Mouse (Mus musculus) hindbrain, embryonic 12.5 days (tissue): ENCODE measurements around the gene Zfhx2. TPM values are rescaled to one million over a fixed set of nuclear protein-coding genes. Genes with fewer than 3 reads are reported as not detected.

Experiments used
- ATAC-seq: fragments of 200-750 bp; cut with Nextera tagmentation; 2 replicates; pipeline ENCODE4 v1.8.0; 2017; ENCODE audit warnings: moderate TSS enrichment; ENCODE audit not compliant: low FRiP score
- H3K27ac ChIP-seq: fragments of 300-500 bp; sonication (generic); 2 replicates; pipeline ENCODE4 v1.5.1; 2016; ENCODE audit warnings: mild to moderate bottlenecking
- H3K27me3 ChIP-seq: fragments of 300-500 bp; sonication (generic); 2 replicates; pipeline ENCODE4 v1.6.1; 2016; ENCODE audit warnings: mild to moderate bottlenecking
- H3K36me3 ChIP-seq: fragments of 300-500 bp; sonication (generic); 2 replicates; pipeline ENCODE4 v1.6.1; 2016; ENCODE audit warnings: mild to moderate bottlenecking
- H3K4me1 ChIP-seq: fragments of 300-500 bp; sonication (generic); 2 replicates; pipeline ENCODE4 v1.6.1; 2016
- H3K4me2 ChIP-seq: fragments of 300-500 bp; sonication (generic); replicated peaks from 2 replicates; pipeline ENCODE4 v1.6.1; 2016; ENCODE audit warnings: mild to moderate bottlenecking
- H3K4me3 ChIP-seq: fragments of 300-500 bp; sonication (generic); 2 replicates; pipeline ENCODE4 v1.5.1; 2016; ENCODE audit warnings: mild to moderate bottlenecking
- H3K9ac ChIP-seq: fragments of 300-500 bp; sonication (generic); 2 replicates; pipeline ENCODE4 v1.6.1; 2016; ENCODE audit warnings: mild to moderate bottlenecking, moderate library complexity
- H3K9me3 ChIP-seq: fragments of 300-500 bp; sonication (generic); replicated peaks from 2 replicates; pipeline ENCODE4 v1.6.1; 2016; ENCODE audit warnings: mild to moderate bottlenecking
- WGBS: fragments of 180-500 bp; shearing (Covaris S2); methylation state at CpG from one replicate; pipeline ENCODE4 v1.1.7; 2016; 5-methylcytosine and 5-hydroxymethylcytosine counted together
- polyA plus RNA-seq: library from polyadenylated mRNA; unstranded; fragments of >200 nt; fragmentation: Nextera tagmentation; extraction: Ambion mirVana; gene quantifications from 2 replicates; pipeline ENCODE4 v1.2.1, GENCODE M21; 2016

Gene Zfhx2
- polyA plus RNA-seq, 1 experiment from 2014 or later, result 30.9 TPM

GRCm38 (mm10) chr14:55104365-55104764 is 12.2 kb upstream of the Zfhx2 start:
- Histone ChIP-seq H3K4me2 (no peak overlapping the region), H3K36me3 (no peaks in the 10 kb centered on the region), H3K9ac (no peak overlapping the region), H3K4me3 (no peak overlapping the region), H3K4me1 (peaks cover 32% of the 10 kb centered on the region), H3K27me3 (0 out of 2 replicates have a peak, but pooled peaks cover under 1% of the 10 kb centered on the region), H3K27ac (no peak overlapping the region), H3K9me3 (no peaks in the 10 kb centered on the region)
- no peak for ATAC-seq
- 86% methylated on average over 18 of the region's 18 CpGs for WGBS

GRCm38 (mm10) chr14:55102253-55102785 is 10.2 kb upstream of the Zfhx2 start:
- ATAC-seq, result no peak
- Histone ChIP-seq H3K4me1 (peaks cover 20% of the 10 kb centered on the region), H3K27me3 (no peaks in the 10 kb centered on the region), H3K27ac (no peak overlapping the region), H3K4me2 (no peak overlapping the region), H3K36me3 (no peaks in the 10 kb centered on the region), H3K9me3 (no peaks in the 10 kb centered on the region), H3K4me3 (no peak overlapping the region), H3K9ac (no peak overlapping the region)
- 83% methylated on average over 15 of the region's 15 CpGs for WGBS

- Histone ChIP-seq H3K9me3 (no peaks in the 10 kb centered on the region), H3K27ac (no peak overlapping the region), H3K36me3 (no peaks in the 10 kb centered on the region), H3K4me2 (no peak overlapping the region), H3K4me1 (peaks cover 28% of the 10 kb centered on the region), H3K9ac (no peak overlapping the region), H3K27me3 (no peaks in the 10 kb centered on the region), H3K4me3 (no peak overlapping the region)
- ATAC-seq, result no peak
- WGBS, result 46% methylated on average over 4 of the region's 4 CpGs
Measured at GRCm38 (mm10) chr14:55101592-55101991, 9.5 kb upstream of the Zfhx2 start.

GRCm38 (mm10) chr14:55098067-55098466 is 5.9 kb upstream of the Zfhx2 start:
- Histone ChIP-seq H3K9me3 (no peaks in the 10 kb centered on the region), H3K9ac (no peak overlapping the region), H3K36me3 (no peaks in the 10 kb centered on the region), H3K27ac (peak overlapping the region; percentile 74; the same call in 1 of the 2 replicates), H3K4me3 (no peak overlapping the region), H3K4me1 (peaks cover 31% of the 10 kb centered on the region), H3K27me3 (no peaks in the 10 kb centered on the region), H3K4me2 (no peak overlapping the region)
- no peak for ATAC-seq
- 71% methylated on average over 4 of the region's 4 CpGs for WGBS

- 68% methylated on average over 10 of the region's 10 CpGs for WGBS
- Histone ChIP-seq H3K9ac (peak overlapping the region; percentile 51; the same call in 1 of the 2 replicates), H3K4me3 (no peak overlapping the region), H3K9me3 (no peaks in the 10 kb centered on the region), H3K27me3 (no peaks in the 10 kb centered on the region), H3K4me2 (peak overlapping the region; percentile 38; the same call in 1 of the 2 replicates), H3K36me3 (no peaks in the 10 kb centered on the region), H3K27ac (peak overlapping the region; percentile 74), H3K4me1 (peaks cover 31% of the 10 kb centered on the region)
- ATAC-seq, result no peak
Measured at GRCm38 (mm10) chr14:55097646-55098045, 5.5 kb upstream of the Zfhx2 start.

- Histone ChIP-seq H3K4me2 (peak overlapping the region; percentile 38), H3K27ac (peak overlapping the region; percentile 74), H3K9ac (peak overlapping the region; percentile 51), H3K4me1 (peaks cover 31% of the 10 kb centered on the region), H3K36me3 (no peaks in the 10 kb centered on the region), H3K9me3 (no peaks in the 10 kb centered on the region), H3K4me3 (no peak overlapping the region), H3K27me3 (no peaks in the 10 kb centered on the region)
- no peak for ATAC-seq
- WGBS, result 52% methylated on average over 9 of the region's 9 CpGs
Measured at GRCm38 (mm10) chr14:55096573-55097087, 4.5 kb upstream of the Zfhx2 start.

GRCm38 (mm10) chr14:55095671-55096070 is 3.5 kb upstream of the Zfhx2 start:
- 0 out of 2 replicates have a peak overlapping the region, but pooled peaks have one; percentile 17 for H3K27ac ChIP-seq
- H3K9ac ChIP-seq, result peak overlapping the region; percentile 55; the same call in 1 of the 2 replicates
- H3K4me3 ChIP-seq, result peak overlapping the region; percentile 59
- H3K36me3 ChIP-seq, result no peaks in the 10 kb centered on the region
- H3K27me3 ChIP-seq, result no peaks in the 10 kb centered on the region
- H3K4me2 ChIP-seq, result peak overlapping the region; percentile 72
- WGBS, result 67% methylated on average over 12 of the region's 12 CpGs
- no peaks in the 10 kb centered on the region for H3K9me3 ChIP-seq
- ATAC-seq, result no peak
- peaks cover 35% of the 10 kb centered on the region for H3K4me1 ChIP-seq

GRCm38 (mm10) chr14:55095263-55095662 is 3.1 kb upstream of the Zfhx2 start:
- Histone ChIP-seq H3K9ac (peak overlapping the region; percentile 55), H3K27ac (peak overlapping the region; percentile 89), H3K36me3 (no peaks in the 10 kb centered on the region), H3K4me3 (peak overlapping the region; percentile 59), H3K4me1 (peaks cover 36% of the 10 kb centered on the region), H3K9me3 (no peaks in the 10 kb centered on the region), H3K4me2 (peak overlapping the region; percentile 72), H3K27me3 (no peaks in the 10 kb centered on the region)
- WGBS, result 61% methylated on average over 9 of the region's 9 CpGs
- no peak; the same call in 1 of the 2 replicates for ATAC-seq

GRCm38 (mm10) chr14:55094704-55095231 is 2.6 kb upstream of the Zfhx2 start, which contains the start of gene Thtpa:
Thtpa (plus strand) TSS chr14:55094784.
- H3K9ac ChIP-seq, result peak within 1 kb of the TSS; percentile 55
- peak; percentile 54 for ATAC-seq
- no peaks in the 10 kb centered on the region for H3K36me3 ChIP-seq
- peaks cover 41% of the 10 kb centered on the region for H3K4me1 ChIP-seq
- no peaks in the 10 kb centered on the region for H3K27me3 ChIP-seq
- H3K4me3 ChIP-seq, result peak within 1 kb of the TSS; percentile 59
- H3K27ac ChIP-seq, result peak within 1 kb of the TSS; percentile 89
- WGBS, result 3% methylated on average over 30 of the region's 30 CpGs
- H3K4me2 ChIP-seq, result peak within 1 kb of the TSS; percentile 72
- no peaks in the 10 kb centered on the region for H3K9me3 ChIP-seq

- ATAC-seq, result no peak
- H3K9ac ChIP-seq, result no peak overlapping the region
- H3K27ac ChIP-seq, result no peak overlapping the region
- peaks cover 50% of the 10 kb centered on the region for H3K4me1 ChIP-seq
- no peaks in the 10 kb centered on the region for H3K9me3 ChIP-seq
- no peaks in the 10 kb centered on the region for H3K36me3 ChIP-seq
- H3K4me2 ChIP-seq, result peak overlapping the region; percentile 72
- 38% methylated on average over 6 of the region's 6 CpGs for WGBS
- H3K27me3 ChIP-seq, result no peaks in the 10 kb centered on the region
- H3K4me3 ChIP-seq, result no peak overlapping the region
Measured at GRCm38 (mm10) chr14:55093927-55094326, 1.8 kb upstream of the Zfhx2 start.

- Histone ChIP-seq H3K36me3 (no peaks in the 10 kb centered on the region), H3K4me2 (peak overlapping the region; percentile 70), H3K9ac (peak overlapping the region; percentile 92), H3K27ac (peak overlapping the region; percentile 93), H3K4me1 (peaks cover 51% of the 10 kb centered on the region), H3K27me3 (no peaks in the 10 kb centered on the region), H3K4me3 (peak overlapping the region; percentile 67), H3K9me3 (no peaks in the 10 kb centered on the region)
- peak; percentile 4 for ATAC-seq
- WGBS, result 3% methylated on average over 34 of the region's 34 CpGs
Measured at GRCm38 (mm10) chr14:55091209-55091865, 787 bp downstream of the Zfhx2 start.

- WGBS, result 56% methylated on average over 13 of the region's 13 CpGs
- Histone ChIP-seq H3K4me3 (peak overlapping the region; percentile 67), H3K4me2 (peak overlapping the region; percentile 70), H3K27ac (peak overlapping the region; percentile 5; the same call in 1 of the 2 replicates), H3K27me3 (no peaks in the 10 kb centered on the region), H3K9me3 (no peaks in the 10 kb centered on the region), H3K36me3 (no peaks in the 10 kb centered on the region), H3K4me1 (peaks cover 53% of the 10 kb centered on the region), H3K9ac (peak overlapping the region; percentile 47)
- no peak for ATAC-seq
Measured at GRCm38 (mm10) chr14:55089199-55089947, 2.8 kb downstream of the Zfhx2 start.
